Comparison of ENCODE assay signal across 22 mouse cellular contexts in the genomic region with DNA sequence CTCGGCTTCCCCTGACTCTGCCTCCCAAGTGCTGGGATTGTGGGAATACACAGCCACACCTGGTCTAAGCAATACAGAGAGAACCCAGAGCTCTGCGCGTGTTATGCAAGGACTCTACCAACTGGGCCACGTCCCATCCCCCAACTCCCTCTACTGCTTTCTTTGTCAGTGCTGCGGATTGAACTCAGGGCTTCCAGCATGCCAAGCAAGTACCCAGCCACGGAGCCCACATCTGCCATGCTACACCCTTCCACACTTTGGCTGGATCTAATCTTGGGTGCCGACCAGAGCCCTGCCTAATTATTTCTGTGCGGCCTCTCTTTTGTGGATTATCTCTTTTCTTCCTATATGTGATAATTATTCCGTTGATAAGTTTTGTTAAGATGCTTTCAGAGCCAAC.
DNase-seq lines count a peak whose midpoint lies in the region; ATAC-seq and TF ChIP-seq lines count a peak whose summit lies in the region.
"Had no signal": no experiment of that assay in that cellular context is flagged by ENCODE, and none has a peak within 500 bp of the region (broad histone marks: within the 10 kb centered on the region; RNA-seq: fewer than 3 reads in every experiment).

No protein-coding gene starts in this region.

- TF ChIP-seq CTCF in layer of hippocampus, adult 2 months (conservative IDR thresholded peaks at IDR 0.05): no peak

- no peaks in the 10 kb centered on the region for H3K27me3 ChIP-seq in forebrain, embryonic 14.5 days (replicated peaks; ENCODE audit: control insufficient read depth, insufficient read depth, low read length)
- H3K27me3 ChIP-seq in midbrain, embryonic 14.5 days (ENCODE audit: control insufficient read depth, insufficient read depth, low read length): no peaks in the 10 kb centered on the region
- H3K27me3 ChIP-seq in intestine, embryonic 16.5 days (replicated peaks; ENCODE audit: control insufficient read depth, insufficient read depth, low read length): peaks cover 5% of the 10 kb centered on the region; the same call in 1 of the 2 replicates
- H3K27me3 ChIP-seq: CH12.LX; embryonic facial prominence, embryonic 12.5 days; hindbrain, embryonic 13.5 days; intestine, embryonic 15.5 days had no signal

- H3K4me3 ChIP-seq in layer of hippocampus, adult 2 months: no peak overlapping the region
- H3K4me3 ChIP-seq in forebrain, embryonic 14.5 days (ENCODE audit: low read depth, low read length): no peak overlapping the region
- no peak overlapping the region for H3K4me3 ChIP-seq in midbrain, embryonic 14.5 days (replicated peaks; ENCODE audit: low read depth, low read length)
- H3K4me3 ChIP-seq in intestine, embryonic 16.5 days (ENCODE audit: low read length): no peak overlapping the region
- H3K4me3 ChIP-seq: embryonic facial prominence, embryonic 12.5 days; heart, embryonic 10.5 days; hindbrain, embryonic 13.5 days; intestine, embryonic 15.5 days had no signal

- H3K9ac ChIP-seq in forebrain, embryonic 14.5 days (ENCODE audit: low read length): no peak overlapping the region
- no peak overlapping the region for H3K9ac ChIP-seq in midbrain, embryonic 14.5 days (replicated peaks; ENCODE audit: low read length)
- no peak overlapping the region for H3K9ac ChIP-seq in intestine, embryonic 16.5 days (ENCODE audit: low read depth, low read length)
- H3K9ac ChIP-seq: embryonic facial prominence, embryonic 12.5 days; hindbrain, embryonic 13.5 days; intestine, embryonic 15.5 days had no signal

- 22% methylated on average over 9 of the region's 9 CpGs for WGBS in forebrain, embryonic 14.5 days
- WGBS in midbrain, embryonic 14.5 days: 56% methylated on average over 9 of the region's 9 CpGs
- WGBS in intestine, embryonic 16.5 days: 78% methylated on average over 9 of the region's 9 CpGs

- peak overlapping the region; percentile 43; the same call in 1 of the 2 replicates for H3K27ac ChIP-seq in layer of hippocampus, adult 2 months
- H3K27ac ChIP-seq in forebrain, embryonic 14.5 days (ENCODE audit: low read depth, low read length): peak overlapping the region; percentile 70; the same call in 1 of the 2 replicates
- 0 out of 2 replicates have a peak overlapping the region, but pooled peaks have one; percentile 20 for H3K27ac ChIP-seq in midbrain, embryonic 14.5 days (replicated peaks; ENCODE audit: low read depth, low read length)
- no peak overlapping the region for H3K27ac ChIP-seq in intestine, embryonic 16.5 days (ENCODE audit: low read length)
- H3K27ac ChIP-seq: embryonic facial prominence, embryonic 12.5 days; heart, embryonic 10.5 days; hindbrain, embryonic 13.5 days; intestine, embryonic 15.5 days had no signal

- H3K36me3 ChIP-seq in forebrain, embryonic 14.5 days (ENCODE audit: control insufficient read depth, insufficient read depth, low read length): no peaks in the 10 kb centered on the region
- H3K36me3 ChIP-seq in midbrain, embryonic 14.5 days (ENCODE audit: control insufficient read depth, insufficient read depth, low read length): no peaks in the 10 kb centered on the region
- H3K36me3 ChIP-seq in intestine, embryonic 16.5 days (ENCODE audit: control insufficient read depth, insufficient read depth, low read length): no peaks in the 10 kb centered on the region
- H3K36me3 ChIP-seq: embryonic facial prominence, embryonic 12.5 days; heart, embryonic 10.5 days; hindbrain, embryonic 13.5 days; intestine, embryonic 15.5 days had no signal

- peak; percentile 83 for ATAC-seq in forebrain, embryonic 14.5 days
- no peak for ATAC-seq in midbrain, embryonic 14.5 days (ENCODE audit: low FRiP score, low TSS enrichment)
- no peak for ATAC-seq in intestine, embryonic 16.5 days
- ATAC-seq: intestine, embryonic 15.5 days; Patski had no signal

- no peak for DNase-seq in layer of hippocampus, adult 2 months (ENCODE audit: low spot score in 2 of 2)
- no peak for DNase-seq in layer of hippocampus, adult 11-12 months (ENCODE audit: low spot score)
- peak; percentile 51 to 65 for DNase-seq in right cerebral cortex, postnatal 10 days (ENCODE audit: low spot score in 2 of 2)
- no peak for DNase-seq in right cerebral cortex, postnatal 4 days
- DNase-seq in forebrain, embryonic 14.5 days (ENCODE audit: low spot score): peak; percentile 83
- DNase-seq in midbrain, embryonic 14.5 days: peak; percentile 29
- no peak for DNase-seq in B cell, adult 2 months
- DNase-seq: adrenal gland, adult 8-10 months; cerebellum, adult 11-12 months; cerebellum, adult 9-10 months; cerebellum, postnatal 25 days; gastrocnemius, postnatal 10 days; heart, adult 18-20 months; heart, postnatal 10 days; heart, postnatal 4 days had no signal

- no peak overlapping the region for H3K4me2 ChIP-seq in forebrain, embryonic 14.5 days (ENCODE audit: low read length)
- no peak overlapping the region for H3K4me2 ChIP-seq in midbrain, embryonic 14.5 days (ENCODE audit: low read length)
- H3K4me2 ChIP-seq in intestine, embryonic 16.5 days (ENCODE audit: low read depth, low read length): no peak overlapping the region
- H3K4me2 ChIP-seq: embryonic facial prominence, embryonic 12.5 days; hindbrain, embryonic 13.5 days; intestine, embryonic 15.5 days had no signal

- no peaks in the 10 kb centered on the region for H3K9me3 ChIP-seq in forebrain, embryonic 14.5 days (replicated peaks; ENCODE audit: control insufficient read depth, low read length)
- no peaks in the 10 kb centered on the region for H3K9me3 ChIP-seq in midbrain, embryonic 14.5 days (ENCODE audit: control insufficient read depth, low read length)
- peaks cover 3% of the 10 kb centered on the region; the same call in 1 of the 2 replicates for H3K9me3 ChIP-seq in intestine, embryonic 16.5 days (ENCODE audit: control insufficient read depth, low read length)
- H3K9me3 ChIP-seq: embryonic facial prominence, embryonic 12.5 days; heart, embryonic 10.5 days; hindbrain, embryonic 13.5 days; intestine, embryonic 15.5 days had no signal

- H3K4me1 ChIP-seq in forebrain, embryonic 14.5 days (ENCODE audit: control insufficient read depth, insufficient read depth, low read length): no peaks in the 10 kb centered on the region
- peaks cover 7% of the 10 kb centered on the region; the same call in 1 of the 2 replicates for H3K4me1 ChIP-seq in midbrain, embryonic 14.5 days (ENCODE audit: control insufficient read depth, insufficient read depth, low read length)
- H3K4me1 ChIP-seq in intestine, embryonic 16.5 days (ENCODE audit: control insufficient read depth, insufficient read depth, low read length): no peaks in the 10 kb centered on the region
- H3K4me1 ChIP-seq: embryonic facial prominence, embryonic 12.5 days; intestine, embryonic 15.5 days had no signal

Comparison
In these comparisons a context has a peak if more than half of its experiments do, and no peak if none do; other contexts are left out.
1. DNase-seq: peak in right cerebral cortex, postnatal 10 days (2 of 2), forebrain, embryonic 14.5 days (single experiment) and midbrain, embryonic 14.5 days (single experiment); none in layer of hippocampus, adult 2 months (0 of 2), layer of hippocampus, adult 11-12 months (single experiment), right cerebral cortex, postnatal 4 days (single experiment) and B cell, adult 2 months (0 of 2).